Comparison of ENCODE assay signal across 15 mouse cellular contexts in the genomic region with DNA sequence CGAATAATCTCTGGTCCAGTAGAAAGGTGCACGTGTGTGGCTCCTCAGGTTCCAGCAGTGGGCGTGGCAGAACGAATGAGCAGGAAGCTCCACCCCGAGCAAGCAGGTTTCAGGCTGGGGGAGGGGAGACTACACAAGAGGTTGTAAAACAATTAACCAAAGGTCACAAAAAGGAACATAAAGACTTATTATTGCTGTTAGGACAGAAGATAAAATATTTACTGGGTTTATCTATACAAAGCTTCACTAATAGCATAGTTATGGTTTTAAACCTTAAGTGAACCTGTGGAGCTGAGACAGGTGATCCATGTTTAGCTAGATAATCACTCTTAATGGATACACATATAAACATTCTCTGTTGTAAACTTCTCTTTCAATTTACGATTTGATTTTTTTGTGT. TPM values are rescaled to one million over a fixed set of nuclear protein-coding genes. Genes with fewer than 3 reads are reported as not detected.
"Had no signal": no experiment of that assay in that cellular context is flagged by ENCODE, and none has a peak within 500 bp of the region (broad histone marks: within the 10 kb centered on the region; RNA-seq: fewer than 3 reads in every experiment).

No protein-coding gene starts in this region.

RNA-seq across cellular contexts. Expression of a gene that starts 8.8 kb away (rescaled TPM):
- polyA plus RNA-seq: limb, embryonic 11.5 days; limb, embryonic 12.5 days; limb, embryonic 14.5 days; limb, embryonic 15.5 days; liver, adult 2 months; lung, adult 2 months; lung, postnatal 0 days; midbrain, embryonic 12.5 days; midbrain, embryonic 13.5 days; midbrain, embryonic 14.5 days; midbrain, embryonic 15.5 days; midbrain, embryonic 16.5 days; midbrain, postnatal 0 days; neural tube, embryonic 11.5 days; neural tube, embryonic 12.5 days had no signal
